Mouse (Mus musculus): ENCODE data around the gene Suv39h1.

DNA sequence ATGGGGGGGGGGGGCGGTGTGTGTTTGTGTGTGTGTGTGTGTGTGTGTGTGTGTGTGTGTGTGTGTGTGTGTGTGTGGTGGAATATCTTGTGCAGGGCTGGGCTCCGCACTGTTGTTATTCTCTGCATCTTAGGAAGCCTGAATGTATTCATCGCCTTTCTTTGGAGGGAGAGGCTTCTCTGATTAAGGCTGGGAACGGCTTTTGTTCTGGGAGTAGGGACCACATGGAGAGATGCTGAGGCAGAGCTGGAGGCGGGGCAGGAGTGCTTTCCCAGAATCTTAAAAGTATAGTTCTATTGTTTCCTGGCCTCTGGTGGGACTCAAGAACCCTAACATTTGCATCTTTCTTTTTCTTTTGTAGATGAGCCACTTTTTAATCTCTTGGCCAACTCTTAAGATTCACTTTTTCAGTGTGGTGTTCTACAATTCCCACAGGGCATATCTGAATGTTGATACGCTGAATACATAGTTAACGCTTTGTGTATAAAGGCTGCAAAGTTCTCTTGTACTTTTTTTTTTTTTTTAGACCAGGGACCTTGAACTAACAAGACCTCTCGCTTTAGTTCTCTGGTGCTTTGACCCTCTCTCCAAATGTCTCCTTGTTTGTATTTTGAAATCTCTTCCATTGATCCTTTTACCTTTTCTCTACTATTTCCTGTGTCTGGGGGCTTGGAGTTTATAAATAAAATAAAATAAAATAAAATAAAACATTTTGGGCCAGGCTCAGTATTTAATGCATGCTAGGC is 60.8 kb downstream of the Suv39h1 start:
- TF ChIP-seq CTCF (IDR thresholded peaks at IDR 0.05; ENCODE audit: low read depth) (no peak), EP300 (IDR thresholded peaks at IDR 0.05; ENCODE audit: low read depth) (no peak)

Measured in liver, embryonic 14.5 days (tissue).